Mouse (Mus musculus): ENCODE measurements around the gene Frmd8. TPM values are rescaled to one million over a fixed set of nuclear protein-coding genes. Genes with fewer than 3 reads are reported as not detected.

Frmd8 gene
- polyA plus RNA-seq, 1 experiment = 23.1 TPM

DNA sequence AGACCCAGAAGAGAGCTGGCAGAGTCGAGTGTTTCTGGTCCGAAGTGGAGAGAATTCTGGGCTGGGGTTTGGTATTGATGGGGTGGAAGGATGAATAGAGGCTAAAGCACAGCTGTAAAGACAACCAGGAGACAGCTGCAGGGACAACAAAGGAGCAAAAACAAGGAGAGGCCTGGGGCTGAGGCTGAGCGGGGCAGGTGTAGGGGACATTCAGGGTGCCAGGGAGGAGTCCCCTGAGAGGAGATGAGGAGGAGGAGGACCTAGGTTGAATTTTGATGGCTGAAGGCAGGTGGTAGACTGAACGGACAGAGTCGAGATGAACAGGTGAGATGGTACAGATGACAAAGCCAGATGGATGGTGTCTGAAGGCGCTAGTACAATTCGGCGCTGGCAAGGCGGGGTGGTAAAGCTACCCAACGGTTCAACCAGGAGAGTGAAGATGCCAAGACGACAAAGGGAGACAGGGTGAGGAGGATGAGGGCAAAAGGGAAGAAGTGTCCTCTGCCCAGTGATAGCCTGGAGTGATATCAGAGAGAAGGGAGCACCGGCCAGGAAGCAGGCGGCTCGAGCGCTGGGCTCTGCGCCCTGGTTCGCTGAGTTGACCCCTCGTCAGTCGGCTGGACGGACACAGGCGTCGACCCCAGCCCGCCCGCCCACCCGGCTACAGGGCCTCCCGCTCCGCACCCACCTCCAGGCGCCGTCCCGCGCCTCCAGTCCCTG lies 18.4 kb upstream of the Frmd8 start:
- no peak for DNase-seq
- Histone ChIP-seq H3K4me3 (ENCODE audit: insufficient read depth, low read depth, low read length) (peak overlapping the region; percentile 57), H3K27ac (ENCODE audit: insufficient read depth, low read depth, low read length) (no peak overlapping the region), H3K27me3 (replicated peaks; ENCODE audit: control insufficient read depth, insufficient read depth, low read length) (no peaks in the 10 kb centered on the region), H3K36me3 (ENCODE audit: control insufficient read depth, insufficient read depth, low read length) (no peaks in the 10 kb centered on the region; the same call in 1 of the 2 replicates), H3K4me1 (ENCODE audit: control insufficient read depth, insufficient read depth, low read length) (peaks cover 2% of the 10 kb centered on the region; the same call in 1 of the 2 replicates)
- WGBS = 11% methylated on average over 31 of the region's 31 CpGs
- TF ChIP-seq POLR2A (IDR thresholded peaks at IDR 0.05; ENCODE audit: low read depth, low read length) = no peak
- TF ChIP-seq CTCF (conservative IDR thresholded peaks at IDR 0.05; ENCODE audit: insufficient read depth, insufficient read length, low read depth, low read length) = no peak

DNA sequence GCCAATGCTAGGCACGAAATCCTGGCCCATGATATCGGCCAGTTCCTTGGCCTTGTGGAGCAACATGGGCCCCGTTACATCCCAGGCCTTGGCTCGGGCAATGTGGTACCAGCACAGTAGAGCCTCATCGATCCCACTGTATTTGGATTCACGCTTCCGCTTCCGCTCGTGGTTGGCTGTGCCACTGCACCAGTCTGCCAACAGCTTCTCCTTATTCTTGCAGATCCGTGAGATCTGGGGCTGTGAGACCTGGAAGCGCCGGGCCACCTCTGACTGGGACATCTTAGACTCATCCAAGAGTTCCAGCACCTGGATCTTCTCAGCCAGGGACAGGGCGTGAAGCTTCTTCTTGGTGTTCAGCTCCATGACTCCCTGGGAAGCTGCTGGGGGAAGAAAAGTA lies 17.7 kb upstream of the Frmd8 start:
- DNase-seq = no peak
- Histone ChIP-seq H3K4me3 (ENCODE audit: insufficient read depth, low read depth, low read length) (no peak overlapping the region), H3K4me1 (ENCODE audit: control insufficient read depth, insufficient read depth, low read length) (peaks cover 2% of the 10 kb centered on the region; the same call in 1 of the 2 replicates), H3K36me3 (ENCODE audit: control insufficient read depth, insufficient read depth, low read length) (no peaks in the 10 kb centered on the region), H3K27me3 (replicated peaks; ENCODE audit: control insufficient read depth, insufficient read depth, low read length) (no peaks in the 10 kb centered on the region), H3K27ac (ENCODE audit: insufficient read depth, low read depth, low read length) (no peak overlapping the region)
- TF ChIP-seq POLR2A (IDR thresholded peaks at IDR 0.05; ENCODE audit: low read depth, low read length) = no peak
- no peak for TF ChIP-seq CTCF (conservative IDR thresholded peaks at IDR 0.05; ENCODE audit: insufficient read depth, insufficient read length, low read depth, low read length)
- WGBS = 88% methylated on average over 13 of the region's 13 CpGs

- Histone ChIP-seq H3K27ac (ENCODE audit: insufficient read depth, low read depth, low read length) (no peak overlapping the region), H3K4me1 (ENCODE audit: control insufficient read depth, insufficient read depth, low read length) (peaks cover 2% of the 10 kb centered on the region; the same call in 1 of the 2 replicates), H3K4me3 (ENCODE audit: insufficient read depth, low read depth, low read length) (no peak overlapping the region), H3K27me3 (replicated peaks; ENCODE audit: control insufficient read depth, insufficient read depth, low read length) (no peaks in the 10 kb centered on the region), H3K36me3 (ENCODE audit: control insufficient read depth, insufficient read depth, low read length) (no peaks in the 10 kb centered on the region)
- no peak for TF ChIP-seq CTCF (conservative IDR thresholded peaks at IDR 0.05; ENCODE audit: insufficient read depth, insufficient read length, low read depth, low read length)
- no peak for TF ChIP-seq POLR2A (IDR thresholded peaks at IDR 0.05; ENCODE audit: low read depth, low read length)
- DNase-seq = no peak
- WGBS = 97% methylated on average over 7 of the region's 7 CpGs
Observed at GRCm38 (mm10) chr19:5892262-5892661, 17.2 kb upstream of the Frmd8 start.

GRCm38 (mm10) chr19:5891521-5892258 lies 16.6 kb upstream of the Frmd8 start:
- H3K36me3 ChIP-seq (ENCODE audit: control insufficient read depth, insufficient read depth, low read length) = no peaks in the 10 kb centered on the region
- no peaks in the 10 kb centered on the region for H3K27me3 ChIP-seq (replicated peaks; ENCODE audit: control insufficient read depth, insufficient read depth, low read length)
- TF ChIP-seq POLR2A (IDR thresholded peaks at IDR 0.05; ENCODE audit: low read depth, low read length) (no peak), CTCF (conservative IDR thresholded peaks at IDR 0.05; ENCODE audit: insufficient read depth, insufficient read length, low read depth, low read length) (no peak)
- no peak overlapping the region for H3K4me3 ChIP-seq (ENCODE audit: insufficient read depth, low read depth, low read length)
- H3K4me1 ChIP-seq (ENCODE audit: control insufficient read depth, insufficient read depth, low read length) = peaks cover 2% of the 10 kb centered on the region; the same call in 1 of the 2 replicates
- DNase-seq = peak; percentile 38
- 91% methylated on average over 12 of the region's 12 CpGs for WGBS
- H3K27ac ChIP-seq (ENCODE audit: insufficient read depth, low read depth, low read length) = 0 out of 2 replicates have a peak overlapping the region, but pooled peaks have one; percentile 2

GRCm38 (mm10) chr19:5889211-5889610 lies 14.1 kb upstream of the Frmd8 start:
- H3K27ac ChIP-seq (ENCODE audit: insufficient read depth, low read depth, low read length) = no peak overlapping the region
- H3K4me1 ChIP-seq (ENCODE audit: control insufficient read depth, insufficient read depth, low read length) = peaks cover 1% of the 10 kb centered on the region; the same call in 1 of the 2 replicates
- no peaks in the 10 kb centered on the region for H3K36me3 ChIP-seq (ENCODE audit: control insufficient read depth, insufficient read depth, low read length)
- peak; percentile 41 for DNase-seq
- TF ChIP-seq CTCF (conservative IDR thresholded peaks at IDR 0.05; ENCODE audit: insufficient read depth, insufficient read length, low read depth, low read length) (no peak), POLR2A (IDR thresholded peaks at IDR 0.05; ENCODE audit: low read depth, low read length) (no peak)
- no peak overlapping the region for H3K4me3 ChIP-seq (ENCODE audit: insufficient read depth, low read depth, low read length)
- H3K27me3 ChIP-seq (replicated peaks; ENCODE audit: control insufficient read depth, insufficient read depth, low read length) = no peaks in the 10 kb centered on the region
- WGBS = 46% methylated on average over 4 of the region's 4 CpGs

DNA sequence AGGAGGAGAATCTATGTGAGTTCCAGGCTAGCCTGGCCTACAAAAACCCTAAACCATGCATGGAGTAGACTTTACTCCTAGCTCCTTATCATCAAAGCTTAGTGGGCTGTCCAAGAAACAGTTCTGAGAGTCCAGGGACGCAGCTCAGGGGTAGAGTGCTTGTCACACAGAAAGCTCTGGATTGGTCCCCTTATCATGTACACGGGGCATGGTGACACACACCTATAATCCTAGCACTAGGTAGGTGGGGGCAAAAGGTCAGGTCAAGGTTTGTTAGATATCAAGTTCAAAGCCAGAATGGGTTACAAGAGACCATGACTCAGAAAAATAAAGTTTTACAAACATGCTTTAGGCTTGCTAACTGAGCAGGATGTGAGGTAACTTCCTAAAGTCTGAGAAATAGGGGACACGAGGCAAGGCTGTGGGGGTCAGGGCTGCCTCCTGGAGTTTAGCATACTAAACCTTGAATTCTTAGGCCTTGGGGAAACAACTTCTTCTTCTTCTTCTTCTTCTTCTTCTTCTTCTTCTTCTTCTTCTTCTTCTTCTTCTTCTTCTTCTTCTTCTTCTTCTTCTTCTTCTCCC lies 12.3 kb upstream of the Frmd8 start:
- Histone ChIP-seq H3K4me3 (ENCODE audit: insufficient read depth, low read depth, low read length) (no peak overlapping the region), H3K27ac (ENCODE audit: insufficient read depth, low read depth, low read length) (no peak overlapping the region), H3K36me3 (ENCODE audit: control insufficient read depth, insufficient read depth, low read length) (no peaks in the 10 kb centered on the region), H3K4me1 (ENCODE audit: control insufficient read depth, insufficient read depth, low read length) (no peaks in the 10 kb centered on the region), H3K27me3 (replicated peaks; ENCODE audit: control insufficient read depth, insufficient read depth, low read length) (no peaks in the 10 kb centered on the region)
- DNase-seq = no peak
- no peak for TF ChIP-seq POLR2A (IDR thresholded peaks at IDR 0.05; ENCODE audit: low read depth, low read length)
- TF ChIP-seq CTCF (conservative IDR thresholded peaks at IDR 0.05; ENCODE audit: insufficient read depth, insufficient read length, low read depth, low read length) = no peak
- WGBS = 73% methylated on average over 3 of the region's 3 CpGs

GRCm38 (mm10) chr19:5885838-5886237 lies 10.8 kb upstream of the Frmd8 start:
- H3K4me3 ChIP-seq (ENCODE audit: insufficient read depth, low read depth, low read length) = no peak overlapping the region
- DNase-seq = peak; percentile 38
- 62% methylated on average over 4 of the region's 4 CpGs for WGBS
- no peaks in the 10 kb centered on the region for H3K27me3 ChIP-seq (replicated peaks; ENCODE audit: control insufficient read depth, insufficient read depth, low read length)
- H3K27ac ChIP-seq (ENCODE audit: insufficient read depth, low read depth, low read length) = no peak overlapping the region
- peaks cover 3% of the 10 kb centered on the region for H3K4me1 ChIP-seq (ENCODE audit: control insufficient read depth, insufficient read depth, low read length)
- no peaks in the 10 kb centered on the region for H3K36me3 ChIP-seq (ENCODE audit: control insufficient read depth, insufficient read depth, low read length)
- TF ChIP-seq POLR2A (IDR thresholded peaks at IDR 0.05; ENCODE audit: low read depth, low read length) (no peak), CTCF (conservative IDR thresholded peaks at IDR 0.05; ENCODE audit: insufficient read depth, insufficient read length, low read depth, low read length) (peak; percentile 46)

All from kidney, adult 2 months (tissue).